Mouse (Mus musculus): ENCODE results near the gene Abhd12b.

DNA sequence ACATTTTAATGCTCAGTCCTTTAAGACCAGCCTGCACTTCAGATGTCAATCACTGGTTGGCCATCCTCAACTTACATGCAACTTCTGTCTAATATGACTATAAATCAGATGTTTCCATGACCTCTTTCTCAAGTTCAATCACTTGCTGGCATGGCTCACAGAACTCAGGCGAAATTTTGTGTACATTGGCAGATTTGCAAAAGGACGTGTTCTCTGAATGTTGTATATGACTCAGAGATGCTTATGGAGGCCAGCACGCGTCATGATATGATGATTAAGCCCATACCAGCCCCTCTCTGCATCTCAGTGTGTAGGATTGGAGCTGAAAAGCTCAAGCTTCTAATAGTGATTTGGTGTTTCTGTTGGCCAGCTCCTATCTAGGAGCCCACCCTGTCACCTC lies 27.3 kb upstream of the Abhd12b start:
- TF ChIP-seq CTCF (IDR thresholded peaks at IDR 0.05; ENCODE audit: borderline replicate concordance, insufficient read depth, low read depth, low read length), result no peak
- no peak for TF ChIP-seq POLR2A (IDR thresholded peaks at IDR 0.05; ENCODE audit: borderline replicate concordance, insufficient read depth, low read length)
